Mouse (Mus musculus) forebrain, embryonic 12.5 days (tissue): ENCODE measurements at regions not wholly inside any gene's neighbourhood (a gene's known extent, or its start where the extent isn't known, plus 50 kb on each side); places are given as distances from the start of the nearest gene placed in this dataset.
A peak's percentile ranks its signal among the peaks of the same experiment; 100 is the strongest.

Experiments used
- ATAC-seq: fragments of 200-750 bp; cut with Nextera tagmentation; 2 replicates; pipeline ENCODE4 v1.8.0; 2017; ENCODE audit warnings: moderate TSS enrichment; ENCODE audit not compliant: low FRiP score
- H3K27ac ChIP-seq: fragments of 300-500 bp; sonication (generic); 2 replicates; pipeline ENCODE4 v1.5.1; 2016; ENCODE audit warnings: mild to moderate bottlenecking
- H3K27me3 ChIP-seq: fragments of 300-500 bp; sonication (generic); 2 replicates; pipeline ENCODE4 v1.6.1; 2016; ENCODE audit warnings: mild to moderate bottlenecking
- H3K36me3 ChIP-seq: fragments of 300-500 bp; sonication (generic); replicated peaks from 2 replicates; pipeline ENCODE4 v1.6.1; 2016; ENCODE audit warnings: mild to moderate bottlenecking
- H3K4me1 ChIP-seq: fragments of 300-500 bp; sonication (generic); 2 replicates; pipeline ENCODE4 v1.6.1; 2016
- H3K4me2 ChIP-seq: fragments of 300-500 bp; sonication (generic); 2 replicates; pipeline ENCODE4 v1.6.1; 2016; ENCODE audit warnings: mild to moderate bottlenecking, moderate library complexity
- H3K4me3 ChIP-seq: fragments of 300-500 bp; sonication (generic); replicated peaks from 2 replicates; pipeline ENCODE4 v1.5.1; 2016; ENCODE audit warnings: mild to moderate bottlenecking
- H3K9ac ChIP-seq: fragments of 300-500 bp; sonication (generic); 2 replicates; pipeline ENCODE4 v1.6.1; 2016; ENCODE audit warnings: mild to moderate bottlenecking
- H3K9me3 ChIP-seq: fragments of 300-500 bp; sonication (generic); 2 replicates; pipeline ENCODE4 v1.6.1; 2016
- WGBS: fragments of 180-500 bp; shearing (Covaris S2); methylation state at CpG from one replicate; pipeline ENCODE4 v1.1.7; 2016; 5-methylcytosine and 5-hydroxymethylcytosine counted together

GRCm38 (mm10) chr1:77190141-77190540, 324.7 kb downstream of the Epha4 start:
- no peak overlapping the region for H3K9ac ChIP-seq
- H3K9me3 ChIP-seq, result no peaks in the 10 kb centered on the region
- no peak overlapping the region for H3K4me3 ChIP-seq
- no peaks in the 10 kb centered on the region for H3K4me1 ChIP-seq
- no peak overlapping the region for H3K27ac ChIP-seq
- H3K27me3 ChIP-seq, result no peaks in the 10 kb centered on the region
- ATAC-seq, result no peak
- 88% methylated on average over 3 of the region's 3 CpGs for WGBS
- no peak overlapping the region for H3K4me2 ChIP-seq
- H3K36me3 ChIP-seq, result no peaks in the 10 kb centered on the region

GRCm38 (mm10) chr1:77201321-77201917, 313.5 kb downstream of the Epha4 start:
- Histone ChIP-seq H3K4me2 (no peak overlapping the region), H3K4me1 (no peaks in the 10 kb centered on the region), H3K36me3 (no peaks in the 10 kb centered on the region), H3K4me3 (no peak overlapping the region), H3K27ac (no peak overlapping the region), H3K27me3 (no peaks in the 10 kb centered on the region), H3K9me3 (0 out of 2 replicates have a peak, but pooled peaks cover 3% of the 10 kb centered on the region), H3K9ac (no peak overlapping the region)
- ATAC-seq, result no peak
- WGBS, result 81% methylated on average over 3 of the region's 3 CpGs

- no peaks in the 10 kb centered on the region for H3K36me3 ChIP-seq
- WGBS, result 91% methylated on average over 4 of the region's 4 CpGs
- H3K9me3 ChIP-seq, result no peaks in the 10 kb centered on the region
Observed at GRCm38 (mm10) chr1:77202948-77203347, 311.9 kb downstream of the Epha4 start.

GRCm38 (mm10) chr1:77206535-77206934, 308.4 kb downstream of the Epha4 start:
- ATAC-seq, result no peak

More at GRCm38 (mm10) chr1:77202948-77203347, 311.9 kb downstream of the Epha4 start:
- Histone ChIP-seq H3K4me1 (no peaks in the 10 kb centered on the region), H3K4me3 (no peak overlapping the region), H3K27ac (no peak overlapping the region), H3K4me2 (no peak overlapping the region), H3K27me3 (no peaks in the 10 kb centered on the region), H3K9ac (no peak overlapping the region)
- no peak for ATAC-seq

GRCm38 (mm10) chr1:77209395-77209794, 305.5 kb downstream of the Epha4 start:
- WGBS, result 80% methylated on average over 3 of the region's 3 CpGs
- H3K36me3 ChIP-seq, result no peaks in the 10 kb centered on the region
- ATAC-seq, result no peak

More at GRCm38 (mm10) chr1:77206535-77206934, 308.4 kb downstream of the Epha4 start:
- Histone ChIP-seq H3K27ac (no peak overlapping the region), H3K4me1 (no peaks in the 10 kb centered on the region), H3K9ac (no peak overlapping the region), H3K27me3 (no peaks in the 10 kb centered on the region), H3K9me3 (no peaks in the 10 kb centered on the region), H3K4me2 (no peak overlapping the region), H3K4me3 (no peak overlapping the region), H3K36me3 (no peaks in the 10 kb centered on the region)
- 26% methylated on average over 1 of the region's 1 CpGs for WGBS

GRCm38 (mm10) chr1:77213462-77214098, 301.3 kb downstream of the Epha4 start:
- Histone ChIP-seq H3K27me3 (no peaks in the 10 kb centered on the region), H3K36me3 (no peaks in the 10 kb centered on the region), H3K4me2 (no peak overlapping the region), H3K4me1 (no peaks in the 10 kb centered on the region), H3K9me3 (no peaks in the 10 kb centered on the region), H3K9ac (no peak overlapping the region), H3K27ac (no peak overlapping the region), H3K4me3 (no peak overlapping the region)
- ATAC-seq, result no peak
- 61% methylated on average over 8 of the region's 8 CpGs for WGBS

More at GRCm38 (mm10) chr1:77209395-77209794, 305.5 kb downstream of the Epha4 start:
- Histone ChIP-seq H3K27me3 (no peaks in the 10 kb centered on the region), H3K9me3 (no peaks in the 10 kb centered on the region), H3K4me1 (no peaks in the 10 kb centered on the region), H3K4me2 (no peak overlapping the region), H3K9ac (no peak overlapping the region), H3K27ac (no peak overlapping the region), H3K4me3 (no peak overlapping the region)

GRCm38 (mm10) chr1:77219488-77220321, 295.2 kb downstream of the Epha4 start:
- H3K4me3 ChIP-seq, result no peak overlapping the region
- H3K9ac ChIP-seq, result no peak overlapping the region
- no peak overlapping the region for H3K4me2 ChIP-seq
- 69% methylated on average over 3 of the region's 3 CpGs for WGBS
- H3K27ac ChIP-seq, result no peak overlapping the region
- H3K9me3 ChIP-seq, result no peaks in the 10 kb centered on the region
- no peak for ATAC-seq
- no peaks in the 10 kb centered on the region for H3K4me1 ChIP-seq
- no peaks in the 10 kb centered on the region for H3K36me3 ChIP-seq
- H3K27me3 ChIP-seq, result no peaks in the 10 kb centered on the region

GRCm38 (mm10) chr1:77220322-77220590, 294.6 kb downstream of the Epha4 start:
- H3K36me3 ChIP-seq, result no peaks in the 10 kb centered on the region
- no peaks in the 10 kb centered on the region for H3K9me3 ChIP-seq
- H3K27ac ChIP-seq, result no peak overlapping the region
- H3K4me1 ChIP-seq, result no peaks in the 10 kb centered on the region
- H3K9ac ChIP-seq, result no peak overlapping the region
- 95% methylated on average over 1 of the region's 1 CpGs for WGBS
- H3K4me2 ChIP-seq, result no peak overlapping the region
- H3K27me3 ChIP-seq, result no peaks in the 10 kb centered on the region
- ATAC-seq, result no peak
- no peak overlapping the region for H3K4me3 ChIP-seq

- H3K27me3 ChIP-seq, result no peaks in the 10 kb centered on the region
Observed at GRCm38 (mm10) chr1:77220783-77221182, 294.1 kb downstream of the Epha4 start.

GRCm38 (mm10) chr1:77221900-77222299, 293.0 kb downstream of the Epha4 start:
- WGBS, result 86% methylated on average over 2 of the region's 2 CpGs
- Histone ChIP-seq H3K4me3 (no peak overlapping the region), H3K4me2 (no peak overlapping the region), H3K27me3 (0 out of 2 replicates have a peak, but pooled peaks cover 2% of the 10 kb centered on the region), H3K9me3 (no peaks in the 10 kb centered on the region), H3K27ac (no peak overlapping the region), H3K36me3 (no peaks in the 10 kb centered on the region), H3K4me1 (peaks cover 4% of the 10 kb centered on the region), H3K9ac (no peak overlapping the region)
- no peak for ATAC-seq

More at GRCm38 (mm10) chr1:77220783-77221182, 294.1 kb downstream of the Epha4 start:
- Histone ChIP-seq H3K4me3 (no peak overlapping the region), H3K9ac (no peak overlapping the region), H3K9me3 (no peaks in the 10 kb centered on the region), H3K27ac (no peak overlapping the region), H3K4me2 (no peak overlapping the region), H3K36me3 (no peaks in the 10 kb centered on the region), H3K4me1 (no peaks in the 10 kb centered on the region)
- 87% methylated on average over 6 of the region's 6 CpGs for WGBS
- ATAC-seq, result no peak

- 0 out of 2 replicates have a peak overlapping the region, but pooled peaks have one; percentile 27 for H3K4me2 ChIP-seq
- no peaks in the 10 kb centered on the region for H3K36me3 ChIP-seq
- H3K27ac ChIP-seq, result no peak overlapping the region
- no peaks in the 10 kb centered on the region for H3K9me3 ChIP-seq
- 0 out of 2 replicates have a peak, but pooled peaks cover 5% of the 10 kb centered on the region for H3K27me3 ChIP-seq
- 53% methylated on average over 4 of the region's 4 CpGs for WGBS
- no peak overlapping the region for H3K9ac ChIP-seq
- peaks cover 10% of the 10 kb centered on the region for H3K4me1 ChIP-seq
- ATAC-seq, result no peak
- H3K4me3 ChIP-seq, result no peak overlapping the region
Observed at GRCm38 (mm10) chr1:77226546-77226945, 288.3 kb downstream of the Epha4 start.

- peak overlapping the region; percentile 27; the same call in 1 of the 2 replicates for H3K4me2 ChIP-seq
- 14% methylated on average over 12 of the region's 12 CpGs for WGBS
- H3K27ac ChIP-seq, result no peak overlapping the region
- H3K9me3 ChIP-seq, result no peaks in the 10 kb centered on the region
- no peak overlapping the region for H3K9ac ChIP-seq
- H3K27me3 ChIP-seq, result 0 out of 2 replicates have a peak, but pooled peaks cover 5% of the 10 kb centered on the region
- no peak overlapping the region for H3K4me3 ChIP-seq
- ATAC-seq, result no peak
- H3K36me3 ChIP-seq, result no peaks in the 10 kb centered on the region
- peaks cover 10% of the 10 kb centered on the region for H3K4me1 ChIP-seq
Observed at GRCm38 (mm10) chr1:77226991-77227515, 287.8 kb downstream of the Epha4 start.
